Mouse (Mus musculus) liver, embryonic 14.5 days (tissue): Measurements from ENCODE around the gene Atp2b4. TPM values are rescaled to one million over a fixed set of nuclear protein-coding genes. Genes with fewer than 3 reads are reported as not detected.

Source experiments
- ATAC-seq: fragments of 200-750 bp; cut with Nextera tagmentation; 2 replicates; pipeline ENCODE4 v1.8.0; 2017; ENCODE audit warnings: moderate number of reproducible peaks, mild to moderate bottlenecking, moderate library complexity; ENCODE audit not compliant: insufficient read depth
- DNase-seq, 3 experiments: peaks; one replicate each; pipeline ENCODE4 v3.0.0-alpha.2; 2012 to 2013; ENCODE audit warnings: low read depth in 3 of 3, low spot score in 3 of 3
- H3K27ac ChIP-seq: fragments of 300-500 bp; sonication (generic); 2 replicates; pipeline ENCODE4 v1.5.1; 2014; ENCODE audit warnings: moderate library complexity, mild to moderate bottlenecking, control low read depth, inconsistent platforms
- H3K27me3 ChIP-seq: fragments of 300-500 bp; sonication (generic); 2 replicates; pipeline ENCODE4 v1.6.1; 2014; ENCODE audit warnings: mild to moderate bottlenecking, low read length, moderate library complexity; ENCODE audit not compliant: control insufficient read depth, insufficient read depth
- H3K36me3 ChIP-seq: fragments of 300-500 bp; sonication (generic); replicated peaks from 2 replicates; pipeline ENCODE4 v1.6.1; 2014; ENCODE audit warnings: low read depth; ENCODE audit not compliant: control insufficient read depth, insufficient read depth
- H3K4me1 ChIP-seq, 2 experiments: fragments of 200-500 bp in 1 of 2; fragments of 300-500 bp in 1 of 2; sonication (generic) in 1 of 2; replicated peaks; 2 replicates each; pipeline ENCODE4 v1.6.1; 2012 to 2014; ENCODE audit warnings: antibody characterized with exemption in 1 of 2, inconsistent platforms in 1 of 2, low read length in 1 of 2; ENCODE audit not compliant: control insufficient read depth in 2 of 2, insufficient read depth in 2 of 2
- H3K4me2 ChIP-seq: fragments of 300-500 bp; sonication (generic); 2 replicates; pipeline ENCODE4 v1.6.1; 2014; ENCODE audit warnings: low read depth, mild to moderate bottlenecking, control low read depth, moderate library complexity
- H3K4me3 ChIP-seq, 2 experiments: fragments of 200-500 bp in 1 of 2; fragments of 300-500 bp in 1 of 2; sonication (generic) in 1 of 2; 2 replicates each; pipeline ENCODE4 v1.5.1; 2012 to 2014; ENCODE audit warnings: low read depth in 2 of 2, low read length in 2 of 2, mild to moderate bottlenecking in 2 of 2, control low read depth in 1 of 2, inconsistent platforms in 1 of 2, moderate library complexity in 1 of 2; ENCODE audit not compliant: insufficient read depth in 1 of 2
- H3K9ac ChIP-seq: fragments of 300-500 bp; sonication (generic); replicated peaks from 2 replicates; pipeline ENCODE4 v1.6.1; 2014; ENCODE audit warnings: mild to moderate bottlenecking, control low read depth, moderate library complexity
- H3K9me3 ChIP-seq: fragments of 300-500 bp; sonication (generic); 2 replicates; pipeline ENCODE4 v1.6.1; 2016; ENCODE audit warnings: low read length, mixed read lengths; ENCODE audit not compliant: control insufficient read depth
- CTCF ChIP-seq: IDR thresholded peaks from 2 replicates; pipeline ENCODE4 v1.5.1; 2016; ENCODE audit warnings: antibody characterized with exemption, low read depth, control low read depth
- EP300 ChIP-seq: IDR thresholded peaks from 2 replicates; pipeline ENCODE4 v1.6.1; 2016; ENCODE audit warnings: antibody characterized with exemption, low read depth
- WGBS: fragments of 180-500 bp; shearing (Covaris S2); extraction: QIAGEN DNeasy Blood & Tissue Kit; methylation state at CpG from one replicate; pipeline ENCODE4 v1.1.7; 2014; ENCODE audit not compliant: insufficient replicate concordance; 5-methylcytosine and 5-hydroxymethylcytosine counted together
- polyA plus RNA-seq, 2 experiments: library from polyadenylated mRNA; depleted of rRNA in 1 of 2; stranded (reverse) in 1 of 2; unstranded in 1 of 2; fragments of >200 nt; fragmentation: Nextera tagmentation in 1 of 2; extraction: Ambion mirVana in 1 of 2; gene quantifications; 2 replicates each; pipeline versions ENCODE4 v1.2.1 to v1.2.3; 2012 to 2014

The Atp2b4 gene
- polyA plus RNA-seq, 2 experiments: 16.5 to 33.1 TPM

DNA sequence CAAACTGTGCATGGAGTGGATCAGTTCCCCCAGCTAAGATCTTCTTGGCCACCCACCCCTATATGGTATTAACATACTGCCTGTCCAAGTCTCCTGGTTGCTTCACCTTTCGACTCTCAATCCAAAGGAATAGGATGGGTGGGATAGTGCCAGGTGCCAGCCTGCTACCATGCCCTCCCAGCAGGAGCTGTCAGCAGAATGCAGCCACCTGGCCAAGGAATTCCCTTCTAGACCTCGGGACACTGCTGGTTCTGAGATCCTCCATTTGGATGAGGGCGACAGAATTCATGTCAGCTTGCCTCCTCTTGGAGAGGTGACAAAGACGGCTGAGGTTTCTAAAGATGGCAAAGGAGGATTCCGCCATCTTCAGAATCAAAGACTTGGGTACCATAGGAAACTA lies 32.8 kb downstream of the Atp2b4 start:
- Histone ChIP-seq H3K9ac (no peak overlapping the region), H3K27ac (no peak overlapping the region), H3K4me2 (no peak overlapping the region), H3K9me3 (no peaks in the 10 kb centered on the region), H3K27me3 (no peaks in the 10 kb centered on the region), H3K36me3 (peaks cover 76% of the 10 kb centered on the region), H3K4me1 (peaks cover 10 to 20% of the 10 kb centered on the region in 2 experiments), H3K4me3 (no peak overlapping the region)
- WGBS: 90% methylated on average over 5 of the region's 5 CpGs
- TF ChIP-seq CTCF (no peak), EP300 (no peak)
- ATAC-seq: no peak
- no peak for DNase-seq

DNA sequence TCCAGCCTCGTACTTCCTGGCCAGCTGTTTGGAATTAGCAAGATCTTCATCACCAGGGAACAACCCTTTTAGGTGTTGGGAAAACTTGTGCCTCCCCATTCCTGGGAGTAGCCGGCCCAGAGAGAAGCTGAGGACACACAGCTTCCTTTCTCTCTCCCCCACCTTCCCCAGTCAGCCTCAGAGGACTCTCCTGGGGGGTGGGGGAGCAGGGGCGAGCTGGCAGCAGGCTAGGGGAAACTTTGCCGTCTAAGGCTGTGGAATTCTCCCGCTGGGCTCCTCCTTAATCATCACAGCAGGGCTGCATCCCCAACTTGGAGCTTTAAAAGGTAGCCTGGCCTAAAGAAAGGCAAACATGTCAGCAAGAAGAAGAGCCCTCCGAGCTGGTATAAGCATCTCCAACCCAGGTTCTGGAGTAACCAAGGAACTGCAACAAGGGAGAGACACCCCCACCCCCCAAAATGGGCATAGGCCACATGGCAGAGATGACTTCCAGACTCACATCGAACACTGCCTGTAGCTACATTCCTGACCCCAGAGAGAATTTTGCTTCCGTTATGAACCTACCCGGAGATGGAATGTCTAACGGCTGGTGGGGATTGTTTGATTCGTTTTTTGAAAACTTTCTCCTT lies 33.8 kb downstream of the Atp2b4 start:
- Histone ChIP-seq H3K4me1 (peaks cover 10 to 17% of the 10 kb centered on the region in 2 experiments), H3K4me2 (no peak overlapping the region), H3K27me3 (no peaks in the 10 kb centered on the region), H3K27ac (no peak overlapping the region), H3K9me3 (no peaks in the 10 kb centered on the region), H3K4me3 (no peak overlapping the region), H3K9ac (no peak overlapping the region), H3K36me3 (peaks cover 67% of the 10 kb centered on the region)
- TF ChIP-seq CTCF: no peak
- TF ChIP-seq EP300: no peak
- DNase-seq (no peak), ATAC-seq (no peak)
- 75% methylated on average over 11 of the region's 11 CpGs for WGBS

DNA sequence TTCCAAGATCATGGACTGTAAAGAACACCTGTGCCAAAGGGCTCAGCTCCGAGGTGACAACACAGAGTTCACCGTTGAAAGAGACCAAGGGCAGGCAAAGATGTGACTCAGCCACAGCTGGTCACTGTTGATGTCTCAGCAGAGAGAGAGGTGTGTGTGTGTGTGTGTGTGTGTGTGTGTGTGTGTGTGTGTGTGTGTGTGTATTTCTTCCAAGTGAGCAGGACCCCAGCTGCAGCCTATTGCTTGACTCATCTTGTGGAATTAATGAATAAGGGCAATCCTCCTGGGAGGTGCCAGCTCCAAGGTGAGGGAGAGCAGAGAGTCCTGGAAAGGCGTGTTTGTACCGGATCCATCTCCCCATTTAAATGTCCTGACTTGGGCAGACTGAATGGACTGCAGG lies 35.5 kb downstream of the Atp2b4 start:
- Histone ChIP-seq H3K9me3 (no peaks in the 10 kb centered on the region), H3K36me3 (peaks cover 62% of the 10 kb centered on the region), H3K4me3 (no peak overlapping the region), H3K4me1 (peaks cover 6 to 22% of the 10 kb centered on the region in 2 experiments), H3K27ac (no peak overlapping the region), H3K27me3 (no peaks in the 10 kb centered on the region), H3K9ac (no peak overlapping the region), H3K4me2 (no peak overlapping the region)
- 75% methylated on average over 4 of the region's 4 CpGs for WGBS
- TF ChIP-seq EP300 (no peak), CTCF (no peak)
- DNase-seq (no peak), ATAC-seq (no peak)

GRCm38 (mm10) chr1:133762946-133763422 lies 37.9 kb downstream of the Atp2b4 start:
- Histone ChIP-seq H3K27me3 (no peaks in the 10 kb centered on the region), H3K4me3 (no peak overlapping the region), H3K4me1 (peaks cover 6 to 30% of the 10 kb centered on the region in 2 experiments), H3K27ac (no peak overlapping the region), H3K36me3 (peaks cover 48% of the 10 kb centered on the region), H3K9ac (no peak overlapping the region), H3K4me2 (no peak overlapping the region), H3K9me3 (no peaks in the 10 kb centered on the region)
- TF ChIP-seq EP300: no peak
- TF ChIP-seq CTCF: no peak
- ATAC-seq (no peak), DNase-seq (no peak)
- 77% methylated on average over 5 of the region's 5 CpGs for WGBS

DNA sequence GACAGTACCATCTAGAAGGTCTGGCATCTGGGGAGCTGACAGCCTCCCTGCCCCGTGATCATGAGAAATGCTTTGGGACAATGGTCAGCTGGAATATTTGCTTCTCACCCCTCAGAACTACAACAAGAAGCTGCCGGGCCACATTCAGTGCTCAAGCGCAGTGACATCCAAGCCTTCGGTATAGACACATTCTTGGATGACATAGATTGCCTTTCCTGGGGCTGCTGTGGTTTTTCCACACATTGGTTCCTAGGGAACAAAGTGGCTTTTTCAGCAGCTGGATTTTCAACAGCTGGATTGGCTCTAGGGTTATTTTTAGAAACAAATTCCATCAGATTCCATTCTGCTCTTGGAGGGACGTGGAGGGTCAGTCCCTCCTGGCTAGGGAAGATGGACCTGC lies 39.6 kb downstream of the Atp2b4 start:
- H3K27me3 ChIP-seq: no peaks in the 10 kb centered on the region
- H3K27ac ChIP-seq: no peak overlapping the region
- no peak overlapping the region for H3K4me2 ChIP-seq
- TF ChIP-seq CTCF (no peak), EP300 (no peak)
- WGBS: 89% methylated on average over 5 of the region's 5 CpGs
- ATAC-seq (no peak), DNase-seq (no peak)
- H3K4me3 ChIP-seq: no peak overlapping the region
- peaks cover 11 to 33% of the 10 kb centered on the region in 2 experiments for H3K4me1 ChIP-seq
- H3K36me3 ChIP-seq: peaks cover 48% of the 10 kb centered on the region
- H3K9ac ChIP-seq: no peak overlapping the region
- no peaks in the 10 kb centered on the region for H3K9me3 ChIP-seq
